Mouse (Mus musculus): ENCODE measurements around the gene Pdlim7. TPM values are rescaled to one million over a fixed set of nuclear protein-coding genes. Genes with fewer than 3 reads are reported as not detected.

Gene Pdlim7
- polyA plus RNA-seq, 1 experiment = 80.5 TPM

DNA sequence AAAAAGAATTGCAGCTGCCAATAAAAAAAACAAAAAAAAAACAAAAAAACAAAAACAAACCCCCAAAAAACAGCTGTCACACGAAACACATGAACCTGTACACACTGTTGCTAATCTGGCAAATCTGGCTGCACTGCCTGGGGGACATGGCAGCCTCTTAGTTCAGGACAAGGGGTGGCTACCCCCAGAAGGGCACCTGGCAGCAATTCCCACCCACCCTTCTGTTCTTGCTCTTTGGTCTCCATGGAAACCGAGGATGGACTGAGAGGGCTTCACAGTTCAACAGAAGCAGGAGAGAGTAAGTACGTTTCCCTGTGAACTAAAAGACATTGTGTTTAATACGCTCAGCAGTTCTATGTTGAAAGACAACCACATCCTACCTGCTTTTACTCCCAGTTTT, 17.8 kb downstream of the Pdlim7 start:
- WGBS = 54% methylated on average over 4 of the region's 4 CpGs
- no peak for DNase-seq
- Histone ChIP-seq H3K4me3 (replicated peaks; ENCODE audit: extremely low read depth, low read depth, low read length) (no peak overlapping the region), H3K4me1 (ENCODE audit: control insufficient read depth, insufficient read depth, low read length) (no peaks in the 10 kb centered on the region)
- TF ChIP-seq POLR2A (IDR thresholded peaks at IDR 0.05; ENCODE audit: borderline replicate concordance, extremely low read depth, low read depth, low read length) = no peak
- TF ChIP-seq CTCF (IDR thresholded peaks at IDR 0.05; ENCODE audit: insufficient read depth, low read length) = no peak

DNA sequence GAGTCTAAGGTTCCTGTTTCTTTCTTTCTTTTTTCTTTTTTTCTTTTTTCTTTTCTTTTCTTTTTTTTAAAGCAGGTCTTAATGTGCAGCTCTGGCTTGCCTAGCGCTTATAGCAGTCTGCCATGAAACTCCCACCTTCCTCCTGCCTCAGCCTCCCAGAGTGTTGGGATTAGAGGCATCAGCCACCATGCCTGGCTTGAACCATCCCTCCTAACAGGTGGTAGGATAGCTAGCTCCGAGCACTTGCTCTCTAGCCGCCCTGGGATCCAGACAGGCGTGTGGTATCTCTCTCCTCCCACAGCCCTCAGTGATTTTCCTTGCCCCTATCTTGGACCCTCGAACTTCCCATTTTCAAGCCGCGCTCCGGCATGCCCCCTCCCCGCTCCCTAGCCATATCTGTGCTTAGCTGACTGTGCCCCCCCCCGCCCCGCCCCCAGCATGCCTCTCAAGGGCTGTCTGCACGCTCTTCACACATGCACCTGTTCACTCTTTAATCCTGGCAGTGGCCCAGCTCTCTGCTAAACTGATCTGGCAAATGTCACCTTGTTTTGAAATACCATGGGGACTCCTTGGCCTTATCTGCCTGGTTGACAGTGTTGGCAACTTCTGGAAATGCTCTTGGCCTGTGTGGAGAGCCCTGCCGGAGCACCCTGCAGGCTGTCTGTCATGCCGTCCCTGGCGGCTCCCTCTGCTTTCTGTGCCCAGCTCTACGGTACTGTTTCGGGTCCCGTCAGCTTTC, 18.4 kb downstream of the Pdlim7 start:
- no peak overlapping the region for H3K4me3 ChIP-seq (replicated peaks; ENCODE audit: extremely low read depth, low read depth, low read length)
- TF ChIP-seq CTCF (IDR thresholded peaks at IDR 0.05; ENCODE audit: insufficient read depth, low read length) = no peak
- TF ChIP-seq POLR2A (IDR thresholded peaks at IDR 0.05; ENCODE audit: borderline replicate concordance, extremely low read depth, low read depth, low read length) = no peak
- no peaks in the 10 kb centered on the region for H3K4me1 ChIP-seq (ENCODE audit: control insufficient read depth, insufficient read depth, low read length)
- DNase-seq = peak; percentile 31
- 28% methylated on average over 18 of the region's 18 CpGs for WGBS

DNA sequence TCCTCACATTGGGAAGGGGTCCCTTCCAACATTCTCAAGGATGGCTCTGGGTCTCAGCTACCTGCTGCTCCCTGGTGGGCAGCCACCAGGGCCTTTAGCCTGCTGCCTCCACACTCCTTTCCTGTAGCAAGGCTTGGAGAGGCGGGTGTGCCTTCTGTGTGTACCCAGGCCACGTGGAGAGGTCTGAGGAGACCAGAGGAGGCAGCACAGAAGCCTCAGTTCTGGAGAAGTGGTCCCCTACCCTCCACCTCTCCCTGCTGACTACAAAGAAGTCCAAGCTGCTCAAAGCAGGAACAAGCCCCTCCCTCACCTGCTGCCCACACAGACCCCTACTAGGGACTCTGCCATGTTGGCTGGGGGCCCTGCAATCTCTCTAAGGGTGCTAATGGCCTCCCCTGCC, 19.2 kb downstream of the Pdlim7 start:
- DNase-seq = no peak
- Histone ChIP-seq H3K4me3 (replicated peaks; ENCODE audit: extremely low read depth, low read depth, low read length) (no peak overlapping the region), H3K4me1 (ENCODE audit: control insufficient read depth, insufficient read depth, low read length) (no peaks in the 10 kb centered on the region)
- 9% methylated on average over 2 of the region's 2 CpGs for WGBS
- no peak for TF ChIP-seq CTCF (IDR thresholded peaks at IDR 0.05; ENCODE audit: insufficient read depth, low read length)
- TF ChIP-seq POLR2A (IDR thresholded peaks at IDR 0.05; ENCODE audit: borderline replicate concordance, extremely low read depth, low read depth, low read length) = no peak

DNA sequence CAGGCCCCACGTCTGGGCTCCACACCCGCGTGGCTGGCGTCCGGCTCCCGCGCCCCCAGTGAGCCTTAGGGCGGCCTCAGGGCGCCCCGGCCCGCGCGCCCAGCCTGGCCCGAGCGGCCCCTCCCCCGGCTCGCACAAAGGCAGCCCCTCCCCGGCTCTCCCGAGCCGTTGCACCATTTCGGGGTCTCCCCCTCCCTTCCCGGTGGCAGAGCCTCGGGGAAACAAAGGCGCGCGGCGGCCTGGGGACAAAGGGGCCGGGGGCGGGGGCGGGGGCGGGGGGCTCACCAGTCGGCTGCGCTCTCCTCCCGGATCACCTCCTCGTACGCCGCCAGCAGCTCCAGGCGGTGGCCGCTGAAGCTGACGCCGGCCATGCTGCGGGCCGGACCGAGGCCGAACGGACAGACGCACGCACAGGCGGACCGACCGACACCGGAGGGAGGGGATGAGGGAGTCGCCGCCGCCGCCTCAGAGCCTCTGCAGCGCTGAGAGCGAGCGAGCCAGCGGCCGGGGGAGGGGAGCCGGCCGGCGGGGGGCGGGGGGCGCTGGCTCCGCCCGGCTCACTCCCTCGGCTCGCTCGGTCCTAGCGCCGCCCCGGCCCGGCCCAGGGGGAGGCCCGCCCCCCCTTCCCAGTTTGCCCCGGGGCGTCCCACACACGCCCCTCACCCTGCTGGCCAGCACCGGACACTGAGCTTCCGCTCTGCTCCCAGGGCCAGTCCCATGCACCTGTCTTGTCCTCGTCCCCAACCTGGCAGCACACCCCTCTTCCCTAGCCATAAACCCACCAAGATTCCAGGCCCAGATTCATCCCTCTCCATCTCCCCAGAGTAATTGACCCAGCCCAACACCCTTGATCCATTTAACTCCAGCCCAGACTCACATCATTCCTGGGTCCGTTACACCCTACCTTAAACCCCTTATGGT, 25.6 kb downstream of the Pdlim7 start, which contains the start of gene Dbn1:
Gene Dbn1, minus strand, starts transcription at position 534 of the 921 bp plus-strand sequence.
- WGBS = 2% methylated on average over 64 of the region's 83 CpGs
- DNase-seq = no peak

DNA sequence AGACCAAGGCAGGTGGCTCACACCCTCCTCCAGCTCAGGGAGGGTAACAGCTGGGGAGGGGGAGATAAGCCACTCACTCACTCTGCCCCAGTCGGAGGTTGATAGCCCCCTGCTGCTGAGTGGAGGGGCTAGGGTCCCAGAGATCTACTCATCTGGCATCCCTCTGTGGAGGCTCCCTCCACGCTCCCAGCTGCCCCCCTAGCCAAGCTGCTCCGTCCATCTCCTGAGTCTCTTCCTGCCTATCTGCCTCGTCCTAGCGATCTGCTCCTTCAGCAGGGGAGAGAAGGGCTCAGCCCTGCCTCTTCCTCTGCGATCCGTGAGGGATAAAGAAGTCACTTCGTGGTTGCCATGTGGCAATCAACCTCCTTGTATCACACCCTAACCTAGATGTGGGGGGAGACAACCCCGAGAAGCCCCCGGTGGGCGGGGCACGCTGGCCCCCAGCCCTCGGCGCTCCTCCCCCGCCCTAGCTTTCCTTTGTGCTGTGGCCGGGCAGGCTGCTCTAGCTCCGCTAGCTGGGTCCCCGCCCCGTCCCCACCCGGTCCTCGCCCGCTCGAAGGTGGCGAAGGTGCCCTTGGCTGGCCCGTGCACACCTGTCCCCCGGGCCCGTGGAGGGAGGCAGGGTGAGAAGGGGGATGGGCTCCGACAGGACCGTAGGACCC, 26.4 kb downstream of the Pdlim7 start:
- H3K4me3 ChIP-seq (replicated peaks; ENCODE audit: extremely low read depth, low read depth, low read length) = peak overlapping the region; percentile 70
- TF ChIP-seq POLR2A (IDR thresholded peaks at IDR 0.05; ENCODE audit: borderline replicate concordance, extremely low read depth, low read depth, low read length) (no peak), CTCF (IDR thresholded peaks at IDR 0.05; ENCODE audit: insufficient read depth, low read length) (no peak)
- WGBS = 2% methylated on average over 29 of the region's 29 CpGs
- H3K4me1 ChIP-seq (ENCODE audit: control insufficient read depth, insufficient read depth, low read length) = peaks cover 7% of the 10 kb centered on the region
- no peak for DNase-seq

More for the DNA sequence above, 25.6 kb downstream of the Pdlim7 start, which contains the start of gene Dbn1:
- Histone ChIP-seq H3K4me1 (ENCODE audit: control insufficient read depth, insufficient read depth, low read length) (peaks cover 7% of the 10 kb centered on the region), H3K4me3 (replicated peaks; ENCODE audit: extremely low read depth, low read depth, low read length) (peak within 1 kb of the TSS; percentile 70)
- TF ChIP-seq POLR2A (IDR thresholded peaks at IDR 0.05; ENCODE audit: borderline replicate concordance, extremely low read depth, low read depth, low read length) (no peak), CTCF (IDR thresholded peaks at IDR 0.05; ENCODE audit: insufficient read depth, low read length) (no peak)

DNA sequence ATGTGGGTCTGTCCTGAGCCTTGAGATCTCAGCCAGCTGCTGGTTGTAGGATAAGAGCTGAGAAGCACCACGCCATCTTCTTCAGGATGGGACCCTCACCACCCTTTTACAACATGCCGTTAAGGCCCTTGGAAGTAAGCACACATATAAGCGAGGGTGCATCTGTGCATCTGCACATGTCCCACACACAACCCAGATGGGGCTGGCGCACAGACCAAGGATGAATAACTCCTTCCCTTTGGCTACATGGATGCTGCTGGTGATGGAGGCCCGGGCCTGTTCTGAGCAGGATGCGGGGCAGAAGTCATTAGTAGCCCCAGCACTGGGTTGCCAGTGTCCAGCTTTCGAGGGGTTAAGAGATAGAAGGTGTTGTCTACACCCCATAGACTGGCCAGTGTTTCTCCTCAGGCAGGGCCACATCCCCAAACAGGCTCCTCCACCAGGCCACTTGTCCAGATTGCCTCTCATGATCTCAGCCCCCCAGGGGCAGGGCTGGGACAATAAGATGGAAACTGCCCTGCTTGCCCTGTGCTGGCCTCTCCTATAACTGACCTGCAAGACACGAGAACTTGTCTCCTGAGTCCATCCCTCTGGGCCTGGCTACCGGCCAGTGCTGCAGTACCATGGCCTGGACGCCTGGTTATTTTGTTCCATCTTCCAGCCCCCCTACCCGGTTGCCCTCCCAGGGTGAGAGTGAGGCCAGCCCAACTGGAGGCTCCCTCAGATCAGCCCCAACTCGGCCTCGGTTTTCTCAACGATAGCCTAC, 27.3 kb downstream of the Pdlim7 start:
- no peak for TF ChIP-seq POLR2A (IDR thresholded peaks at IDR 0.05; ENCODE audit: borderline replicate concordance, extremely low read depth, low read depth, low read length)
- no peak for TF ChIP-seq CTCF (IDR thresholded peaks at IDR 0.05; ENCODE audit: insufficient read depth, low read length)
- Histone ChIP-seq H3K4me1 (ENCODE audit: control insufficient read depth, insufficient read depth, low read length) (peaks cover 7% of the 10 kb centered on the region), H3K4me3 (replicated peaks; ENCODE audit: extremely low read depth, low read depth, low read length) (no peak overlapping the region)
- DNase-seq = no peak
- WGBS = 51% methylated on average over 14 of the region's 14 CpGs

DNA sequence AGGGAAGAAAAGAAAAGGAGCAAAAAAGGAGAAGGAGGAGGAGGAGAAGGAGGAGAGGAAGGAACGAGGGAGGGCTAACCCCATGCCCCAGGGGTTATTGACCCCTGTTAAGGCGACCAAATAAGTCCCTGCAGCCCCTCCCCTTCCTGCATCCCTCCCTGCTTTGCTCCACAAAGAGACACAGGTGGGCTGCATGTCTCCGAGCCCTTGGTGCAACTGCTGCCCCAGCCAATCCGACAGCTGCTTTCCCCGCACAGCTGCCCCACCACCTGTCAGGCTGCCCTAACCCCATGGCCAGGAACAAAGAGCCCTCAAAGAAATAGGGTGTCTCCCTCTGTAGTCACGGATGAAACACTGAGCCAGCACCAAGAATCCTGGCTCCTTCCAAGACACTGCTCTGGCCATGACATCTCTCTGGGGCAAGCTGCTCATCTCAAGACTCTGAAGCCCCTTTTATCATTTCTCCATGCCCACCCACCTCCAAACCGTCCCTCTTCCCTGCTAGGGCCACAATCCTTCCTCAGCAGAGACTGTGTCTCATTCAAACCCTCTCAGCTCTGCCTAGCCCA, 28.9 kb downstream of the Pdlim7 start:
- TF ChIP-seq POLR2A (IDR thresholded peaks at IDR 0.05; ENCODE audit: borderline replicate concordance, extremely low read depth, low read depth, low read length) (no peak), CTCF (IDR thresholded peaks at IDR 0.05; ENCODE audit: insufficient read depth, low read length) (no peak)
- Histone ChIP-seq H3K4me1 (ENCODE audit: control insufficient read depth, insufficient read depth, low read length) (peaks cover 7% of the 10 kb centered on the region), H3K4me3 (replicated peaks; ENCODE audit: extremely low read depth, low read depth, low read length) (no peak overlapping the region)
- no peak for DNase-seq
- WGBS = 64% methylated on average over 7 of the region's 7 CpGs

DNA sequence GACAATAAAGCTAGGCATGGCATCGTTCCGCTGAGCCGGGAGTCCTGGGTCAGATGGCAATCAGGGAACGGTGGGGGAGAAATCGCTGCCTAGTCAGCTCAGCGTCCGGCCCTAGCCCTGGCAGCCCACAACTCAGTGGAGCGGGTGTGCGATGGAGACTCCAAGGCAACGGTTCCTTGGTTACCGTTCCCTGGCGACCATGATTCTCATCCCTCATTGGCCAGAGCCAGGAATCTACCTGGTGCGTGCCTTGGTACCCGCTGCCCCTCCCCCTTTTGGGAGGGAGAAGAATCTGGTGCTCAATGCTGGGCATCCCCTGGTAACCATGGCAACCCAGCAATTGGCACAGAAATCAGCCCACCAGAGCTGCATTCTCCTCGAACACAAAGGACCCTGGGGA, 29.9 kb downstream of the Pdlim7 start:
- Histone ChIP-seq H3K4me1 (ENCODE audit: control insufficient read depth, insufficient read depth, low read length) (peaks cover 11% of the 10 kb centered on the region), H3K4me3 (replicated peaks; ENCODE audit: extremely low read depth, low read depth, low read length) (no peak overlapping the region)
- no peak for DNase-seq
- TF ChIP-seq POLR2A (IDR thresholded peaks at IDR 0.05; ENCODE audit: borderline replicate concordance, extremely low read depth, low read depth, low read length) (no peak), CTCF (IDR thresholded peaks at IDR 0.05; ENCODE audit: insufficient read depth, low read length) (no peak)
- WGBS = 41% methylated on average over 15 of the region's 15 CpGs
